Mouse (Mus musculus): ENCODE measurements around the gene Jmjd4. TPM values are rescaled to one million over a fixed set of nuclear protein-coding genes. Genes with fewer than 3 reads are reported as not detected.

The Jmjd4 gene
- 9.7 and 11.1 TPM in 2 replicates for polyA plus RNA-seq (2014; fragmentation: Nextera tagmentation; extraction: Ambion mirVana)

DNA sequence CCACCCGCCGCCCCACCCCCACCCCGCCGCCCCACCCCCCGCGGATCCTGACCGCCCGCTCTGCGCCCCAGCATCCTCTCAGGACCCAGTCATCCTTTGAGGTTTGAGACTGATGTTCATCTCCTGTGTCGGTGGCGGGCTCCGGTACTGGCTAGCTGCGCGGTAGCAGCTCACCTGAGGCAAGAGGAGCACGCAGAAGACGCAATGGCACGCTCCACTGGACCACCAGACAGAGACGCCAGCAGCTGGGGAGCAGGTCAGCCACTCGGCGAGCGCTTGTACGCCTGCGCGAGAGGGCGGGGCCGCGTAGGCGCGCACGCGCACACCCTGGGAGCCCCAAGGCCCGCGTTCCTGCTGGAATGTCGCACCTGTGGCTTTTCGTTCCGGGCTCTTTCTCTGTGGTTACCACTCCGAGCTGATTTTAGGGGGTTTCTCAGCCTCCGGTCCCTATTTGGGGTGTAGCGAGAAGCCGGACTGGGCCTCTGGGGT is at the start of gene Jmjd4:
TSS of gene Jmjd4 (plus strand) at position 305 of the 489 bp plus-strand sequence.
- DNase-seq (ENCODE audit: low spot score) (peak; percentile 94), ATAC-seq (ENCODE audit: low read depth) (peak; percentile 98)
- Histone ChIP-seq H3K27me3 (replicated peaks; ENCODE audit: control insufficient read depth, insufficient read depth, low read length) (no peaks in the 10 kb centered on the region), H3K4me3 (ENCODE audit: low read depth, low read length) (peak within 1 kb of the TSS; percentile 66), H3K9me3 (ENCODE audit: control insufficient read depth, low read length) (no peaks in the 10 kb centered on the region), H3K4me2 (ENCODE audit: low read depth, low read length) (peak within 1 kb of the TSS; percentile 79), H3K9ac (ENCODE audit: low read depth, low read length) (peak within 1 kb of the TSS; percentile 75), H3K4me1 (ENCODE audit: control insufficient read depth, insufficient read depth, low read length) (peaks cover 17% of the 10 kb centered on the region), H3K27ac (replicated peaks; ENCODE audit: low read depth, low read length) (peak within 1 kb of the TSS; percentile 67), H3K36me3 (ENCODE audit: control insufficient read depth, insufficient read depth, low read length) (peaks cover 28% of the 10 kb centered on the region)
- 0% methylated on average over 16 of the region's 40 CpGs for WGBS

DNA sequence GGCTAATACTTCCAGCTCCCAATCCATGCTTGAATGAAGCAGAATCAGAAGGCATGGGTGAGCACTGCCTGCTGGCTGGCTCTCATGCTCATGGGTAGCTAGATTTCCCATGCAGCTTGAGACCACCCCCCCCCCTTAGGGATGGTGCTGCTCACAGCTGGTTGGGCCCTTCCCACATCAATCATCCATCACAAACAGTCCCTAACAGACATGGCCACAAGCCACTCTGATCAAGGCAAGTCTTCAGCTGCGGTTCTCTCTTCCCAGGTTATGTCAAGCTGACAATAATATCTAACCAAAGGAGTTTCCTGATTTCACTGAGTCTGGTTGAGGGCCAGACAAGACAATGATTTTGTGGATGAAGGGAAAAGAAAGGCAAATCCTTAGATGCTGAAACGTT is 49.0 kb upstream of the Jmjd4 start:
- H3K27ac ChIP-seq (replicated peaks; ENCODE audit: low read depth, low read length): peak overlapping the region; percentile 90
- no peaks in the 10 kb centered on the region for H3K27me3 ChIP-seq (replicated peaks; ENCODE audit: control insufficient read depth, insufficient read depth, low read length)
- no peak for DNase-seq (ENCODE audit: low spot score)
- no peaks in the 10 kb centered on the region for H3K9me3 ChIP-seq (ENCODE audit: control insufficient read depth, low read length)
- H3K36me3 ChIP-seq (ENCODE audit: control insufficient read depth, insufficient read depth, low read length): peaks cover 14% of the 10 kb centered on the region; the same call in 1 of the 2 replicates
- WGBS: 79% methylated on average over 2 of the region's 2 CpGs
- no peak overlapping the region for H3K9ac ChIP-seq (ENCODE audit: low read depth, low read length)
- peaks cover 35% of the 10 kb centered on the region for H3K4me1 ChIP-seq (ENCODE audit: control insufficient read depth, insufficient read depth, low read length)
- H3K4me2 ChIP-seq (ENCODE audit: low read depth, low read length): no peak overlapping the region
- H3K4me3 ChIP-seq (ENCODE audit: low read depth, low read length): no peak overlapping the region
- no peak for ATAC-seq (ENCODE audit: low read depth)

- H3K4me3 ChIP-seq (ENCODE audit: low read depth, low read length): no peak overlapping the region
- peaks cover 46% of the 10 kb centered on the region for H3K36me3 ChIP-seq (ENCODE audit: control insufficient read depth, insufficient read depth, low read length)
- no peak overlapping the region for H3K9ac ChIP-seq (ENCODE audit: low read depth, low read length)
- ATAC-seq (ENCODE audit: low read depth): no peak
- H3K4me2 ChIP-seq (ENCODE audit: low read depth, low read length): no peak overlapping the region
- WGBS: 83% methylated on average over 1 of the region's 1 CpGs
- no peaks in the 10 kb centered on the region for H3K9me3 ChIP-seq (ENCODE audit: control insufficient read depth, low read length)
- H3K27me3 ChIP-seq (replicated peaks; ENCODE audit: control insufficient read depth, insufficient read depth, low read length): no peaks in the 10 kb centered on the region
- peaks cover 12% of the 10 kb centered on the region for H3K4me1 ChIP-seq (ENCODE audit: control insufficient read depth, insufficient read depth, low read length)
- no peak overlapping the region for H3K27ac ChIP-seq (replicated peaks; ENCODE audit: low read depth, low read length)
- no peak for DNase-seq (ENCODE audit: low spot score)
Observed at GRCm38 (mm10) chr11:59405761-59406160, 44.1 kb upstream of the Jmjd4 start.

DNA sequence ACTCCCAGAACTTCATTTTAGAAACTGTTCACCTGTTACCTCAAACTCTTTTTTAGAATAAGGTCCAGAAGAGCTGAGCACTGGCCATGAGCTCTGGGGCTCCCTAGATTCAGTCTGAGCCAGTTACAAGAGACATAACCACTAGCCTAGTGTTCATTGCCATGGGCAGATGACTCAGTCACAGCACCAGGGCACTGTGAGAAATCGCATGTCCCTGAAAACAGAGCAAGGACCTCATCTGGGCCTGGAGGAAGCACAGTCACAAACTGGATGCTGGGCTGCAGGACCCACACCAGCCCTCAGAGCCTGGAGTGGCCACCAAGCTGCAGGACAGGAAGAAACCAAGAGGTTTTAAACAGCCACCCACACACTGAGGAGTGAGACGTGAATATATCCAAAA is 39.0 kb upstream of the Jmjd4 start:
- 69% methylated on average over 2 of the region's 2 CpGs for WGBS
- Histone ChIP-seq H3K36me3 (ENCODE audit: control insufficient read depth, insufficient read depth, low read length) (peaks cover 46% of the 10 kb centered on the region), H3K27ac (replicated peaks; ENCODE audit: low read depth, low read length) (peak overlapping the region; percentile 53)

GRCm38 (mm10) chr11:59412058-59412457 is 37.8 kb upstream of the Jmjd4 start:
- peak overlapping the region; percentile 42 for H3K27ac ChIP-seq (replicated peaks; ENCODE audit: low read depth, low read length)
- no peaks in the 10 kb centered on the region for H3K9me3 ChIP-seq (ENCODE audit: control insufficient read depth, low read length)
- H3K4me1 ChIP-seq (ENCODE audit: control insufficient read depth, insufficient read depth, low read length): peaks cover 40% of the 10 kb centered on the region
- 39% methylated on average over 6 of the region's 6 CpGs for WGBS
- peak; percentile 46 for DNase-seq (ENCODE audit: low spot score)
- no peak overlapping the region for H3K4me3 ChIP-seq (ENCODE audit: low read depth, low read length)
- no peak overlapping the region for H3K9ac ChIP-seq (ENCODE audit: low read depth, low read length)
- ATAC-seq (ENCODE audit: low read depth): no peak
- H3K36me3 ChIP-seq (ENCODE audit: control insufficient read depth, insufficient read depth, low read length): peaks cover 37% of the 10 kb centered on the region
- H3K27me3 ChIP-seq (replicated peaks; ENCODE audit: control insufficient read depth, insufficient read depth, low read length): no peaks in the 10 kb centered on the region
- no peak overlapping the region for H3K4me2 ChIP-seq (ENCODE audit: low read depth, low read length)

More for the DNA sequence above, 39.0 kb upstream of the Jmjd4 start:
- ATAC-seq (ENCODE audit: low read depth) (no peak), DNase-seq (ENCODE audit: low spot score) (no peak)
- peaks cover 40% of the 10 kb centered on the region for H3K4me1 ChIP-seq (ENCODE audit: control insufficient read depth, insufficient read depth, low read length)
- H3K9me3 ChIP-seq (ENCODE audit: control insufficient read depth, low read length): no peaks in the 10 kb centered on the region
- H3K9ac ChIP-seq (ENCODE audit: low read depth, low read length): no peak overlapping the region
- H3K27me3 ChIP-seq (replicated peaks; ENCODE audit: control insufficient read depth, insufficient read depth, low read length): no peaks in the 10 kb centered on the region
- H3K4me2 ChIP-seq (ENCODE audit: low read depth, low read length): no peak overlapping the region
- no peak overlapping the region for H3K4me3 ChIP-seq (ENCODE audit: low read depth, low read length)

GRCm38 (mm10) chr11:59412999-59413863 is 36.6 kb upstream of the Jmjd4 start:
- Histone ChIP-seq H3K9me3 (ENCODE audit: control insufficient read depth, low read length) (no peaks in the 10 kb centered on the region), H3K9ac (ENCODE audit: low read depth, low read length) (no peak overlapping the region), H3K36me3 (ENCODE audit: control insufficient read depth, insufficient read depth, low read length) (peaks cover 34% of the 10 kb centered on the region), H3K4me2 (ENCODE audit: low read depth, low read length) (no peak overlapping the region), H3K27me3 (replicated peaks; ENCODE audit: control insufficient read depth, insufficient read depth, low read length) (no peaks in the 10 kb centered on the region), H3K4me3 (ENCODE audit: low read depth, low read length) (no peak overlapping the region), H3K4me1 (ENCODE audit: control insufficient read depth, insufficient read depth, low read length) (peaks cover 43% of the 10 kb centered on the region), H3K27ac (replicated peaks; ENCODE audit: low read depth, low read length) (peak overlapping the region; percentile 74)
- ATAC-seq (ENCODE audit: low read depth) (peak; percentile 61), DNase-seq (ENCODE audit: low spot score) (peak; percentile 40)
- 60% methylated on average over 13 of the region's 13 CpGs for WGBS

DNA sequence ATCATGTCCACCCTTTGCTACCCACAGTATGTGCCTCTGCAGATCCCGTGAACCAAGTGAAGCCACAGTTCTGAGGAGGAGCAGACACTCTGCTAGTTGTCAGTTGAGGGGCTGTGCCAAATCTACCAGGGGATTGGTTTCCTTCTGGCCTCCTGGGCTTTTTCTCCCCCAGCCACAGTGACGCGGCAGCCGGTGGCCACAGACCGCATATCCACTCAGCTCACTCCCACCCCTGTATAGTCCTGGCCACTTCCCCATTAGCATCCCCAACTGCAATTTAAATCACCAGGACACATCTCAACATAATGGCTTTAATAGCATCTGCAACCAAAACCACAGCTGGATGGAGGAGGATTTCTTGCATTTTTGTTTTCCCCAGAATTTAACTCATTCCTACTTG is 31.1 kb upstream of the Jmjd4 start:
- Histone ChIP-seq H3K4me1 (ENCODE audit: control insufficient read depth, insufficient read depth, low read length) (peaks cover 34% of the 10 kb centered on the region), H3K27ac (replicated peaks; ENCODE audit: low read depth, low read length) (peak overlapping the region; percentile 75), H3K9ac (ENCODE audit: low read depth, low read length) (no peak overlapping the region), H3K4me2 (ENCODE audit: low read depth, low read length) (peak overlapping the region; percentile 5; the same call in 1 of the 2 replicates), H3K9me3 (ENCODE audit: control insufficient read depth, low read length) (no peaks in the 10 kb centered on the region), H3K36me3 (ENCODE audit: control insufficient read depth, insufficient read depth, low read length) (peaks cover 53% of the 10 kb centered on the region), H3K27me3 (replicated peaks; ENCODE audit: control insufficient read depth, insufficient read depth, low read length) (no peaks in the 10 kb centered on the region), H3K4me3 (ENCODE audit: low read depth, low read length) (no peak overlapping the region)
- whole genome bisulfite sequencing: 58% methylated on average over 5 of the region's 5 CpGs
- peak; percentile 77 for ATAC-seq (ENCODE audit: low read depth)
- DNase-seq (ENCODE audit: low spot score): peak; percentile 83

DNA sequence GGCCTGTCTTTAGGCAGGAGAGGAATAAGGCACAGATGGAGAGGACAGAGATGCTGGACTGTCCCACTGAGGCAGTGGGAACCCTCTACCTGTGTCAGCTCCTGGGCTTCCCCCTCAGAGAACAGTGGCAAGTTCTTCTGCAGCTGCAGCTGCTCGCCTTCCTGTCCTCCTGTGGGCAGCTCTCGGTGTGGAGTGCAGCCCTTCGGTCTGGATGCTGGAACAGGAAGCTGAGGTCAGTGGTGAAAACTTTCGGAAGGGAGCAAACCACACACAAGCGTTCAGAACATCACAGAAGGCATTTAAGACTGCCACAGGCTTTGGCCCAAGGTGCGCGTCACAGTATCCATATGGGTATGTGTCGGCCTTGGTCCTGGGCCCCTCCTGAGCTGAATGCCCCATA is 28.4 kb upstream of the Jmjd4 start:
- peaks cover 29% of the 10 kb centered on the region for H3K4me1 ChIP-seq (ENCODE audit: control insufficient read depth, insufficient read depth, low read length)
- no peaks in the 10 kb centered on the region for H3K27me3 ChIP-seq (replicated peaks; ENCODE audit: control insufficient read depth, insufficient read depth, low read length)
- H3K36me3 ChIP-seq (ENCODE audit: control insufficient read depth, insufficient read depth, low read length): peaks cover 59% of the 10 kb centered on the region
- DNase-seq (ENCODE audit: low spot score): no peak
- H3K27ac ChIP-seq (replicated peaks; ENCODE audit: low read depth, low read length): no peak overlapping the region
- H3K4me3 ChIP-seq (ENCODE audit: low read depth, low read length): no peak overlapping the region
- H3K4me2 ChIP-seq (ENCODE audit: low read depth, low read length): no peak overlapping the region
- whole genome bisulfite sequencing: 87% methylated on average over 8 of the region's 8 CpGs
- no peaks in the 10 kb centered on the region for H3K9me3 ChIP-seq (ENCODE audit: control insufficient read depth, low read length)
- ATAC-seq (ENCODE audit: low read depth): no peak
- no peak overlapping the region for H3K9ac ChIP-seq (ENCODE audit: low read depth, low read length)
